Mouse (Mus musculus) myocyte (in vitro differentiated cells): Measurements from ENCODE around the gene Bicc1.

Source experiments
- E2F4 ChIP-seq: IDR thresholded peaks from one replicate; pipeline ENCODE4 v1.6.1; 2011; ENCODE audit warnings: mild to moderate bottlenecking, control low read depth, moderate library complexity; ENCODE audit not compliant: insufficient read depth
- MAX ChIP-seq: IDR thresholded peaks from one replicate; pipeline ENCODE4 v1.6.1; 2011; ENCODE audit warnings: low read depth, mild to moderate bottlenecking, control low read depth
- MYOG ChIP-seq, 3 experiments: IDR thresholded peaks; one replicate each; pipeline ENCODE4 v1.6.1; 2011; ENCODE audit warnings: control low read depth in 2 of 3, low read depth in 2 of 3, mild to moderate bottlenecking in 2 of 3; ENCODE audit not compliant: insufficient read length in 2 of 3, control insufficient read depth in 1 of 3, insufficient read depth in 1 of 3
- POLR2A ChIP-seq: IDR thresholded peaks from one replicate; pipeline ENCODE4 v1.6.1; 2011; ENCODE audit warnings: low read depth, mild to moderate bottlenecking, control low read depth, moderate library complexity; ENCODE audit not compliant: insufficient read length
- REST ChIP-seq: IDR thresholded peaks from one replicate; pipeline ENCODE4 v1.6.1; 2011; ENCODE audit warnings: mild to moderate bottlenecking, control low read depth, moderate library complexity; ENCODE audit not compliant: insufficient read depth, insufficient read length
- SRF ChIP-seq: IDR thresholded peaks from one replicate; pipeline ENCODE4 v1.6.1; 2011; ENCODE audit warnings: low read depth; ENCODE audit not compliant: control insufficient read depth, insufficient read length
- TCF12 ChIP-seq: IDR thresholded peaks from one replicate; pipeline ENCODE4 v1.6.1; 2011; ENCODE audit warnings: mild to moderate bottlenecking, control low read depth; ENCODE audit not compliant: poor library complexity, insufficient read depth, severe bottlenecking
- TCF3 ChIP-seq: IDR thresholded peaks from one replicate; pipeline ENCODE4 v1.6.1; 2011; ENCODE audit warnings: low read depth, control low read depth; ENCODE audit not compliant: insufficient read length
- USF1 ChIP-seq: IDR thresholded peaks from one replicate; pipeline ENCODE4 v1.6.1; 2011; ENCODE audit warnings: low read depth, mild to moderate bottlenecking, control low read depth, moderate library complexity

DNA sequence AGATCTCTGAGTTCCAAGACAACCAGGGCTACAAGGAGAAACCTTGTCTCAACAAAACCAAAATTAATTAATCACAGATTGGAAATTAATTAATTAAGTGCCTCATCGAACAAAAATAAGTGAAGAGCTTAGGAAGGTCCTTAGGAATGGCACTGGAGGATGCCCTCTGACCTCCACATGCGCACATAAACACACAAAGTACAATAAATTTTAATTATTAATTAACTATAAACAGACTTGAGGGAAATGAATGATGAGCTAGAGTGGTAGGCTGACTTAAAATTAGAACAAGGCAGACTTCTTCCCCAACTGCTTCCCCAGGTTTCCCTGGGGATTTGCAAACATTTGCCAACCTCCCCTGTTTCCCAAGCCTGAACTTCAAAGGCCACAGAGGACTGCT, 21.6 kb upstream of the Bicc1 start:
- no peak for TF ChIP-seq POLR2A
- TF ChIP-seq TCF3, result no peak
- TF ChIP-seq MYOG (IDR thresholded peaks at IDR 0.05; ENCODE audit: control insufficient read depth in 1 of 3, insufficient read depth in 1 of 3, insufficient read length in 2 of 3, low read depth in 2 of 3), result no peak
- no peak for TF ChIP-seq USF1
- TF ChIP-seq E2F4, result no peak
- TF ChIP-seq MAX, result no peak
- TF ChIP-seq TCF12, result no peak
- no peak for TF ChIP-seq SRF
- no peak for TF ChIP-seq REST
